Mouse (Mus musculus): Measurements from ENCODE around the gene Usp6nl. TPM values are rescaled to one million over a fixed set of nuclear protein-coding genes. Genes with fewer than 3 reads are reported as not detected.
A peak's percentile ranks its signal among the peaks of the same experiment; 100 is the strongest.

The Usp6nl gene
- 1 to 10 TPM; 5.1 to 6.8 (median 5.5) TPM for total RNA-seq (2022)

DNA sequence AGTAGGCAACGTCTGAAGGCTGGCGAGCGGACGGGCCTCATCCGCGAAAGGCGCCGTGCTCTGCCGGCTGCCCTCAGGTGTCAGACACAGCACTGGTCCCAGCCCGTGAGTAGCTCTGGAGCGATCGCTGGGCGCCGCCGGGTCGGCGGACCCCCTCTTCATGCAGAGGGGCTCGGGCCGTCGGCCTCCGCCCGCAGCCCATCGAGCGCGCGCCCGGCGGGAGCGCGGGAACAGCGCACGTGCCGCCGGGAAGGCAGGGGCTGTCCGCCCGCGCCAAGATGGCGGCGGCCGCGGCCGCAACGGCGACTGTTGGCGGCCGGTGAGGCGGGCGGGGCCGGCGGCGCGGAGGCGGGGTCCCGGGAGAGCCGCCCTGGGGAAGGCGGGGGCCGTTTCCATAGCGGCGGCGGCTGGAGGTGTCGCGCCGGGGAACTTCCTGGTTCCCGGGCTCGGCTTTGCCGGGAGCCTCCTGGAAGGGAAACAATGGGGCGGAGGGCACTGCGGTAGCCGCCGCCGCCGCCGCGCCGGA lies at the start of gene Usp6nl:
Gene Usp6nl, plus strand, starts transcription at position 292 of the 526 bp plus-strand sequence.
- DNase-seq (ENCODE audit: low spot score) = peak; percentile 85

DNA sequence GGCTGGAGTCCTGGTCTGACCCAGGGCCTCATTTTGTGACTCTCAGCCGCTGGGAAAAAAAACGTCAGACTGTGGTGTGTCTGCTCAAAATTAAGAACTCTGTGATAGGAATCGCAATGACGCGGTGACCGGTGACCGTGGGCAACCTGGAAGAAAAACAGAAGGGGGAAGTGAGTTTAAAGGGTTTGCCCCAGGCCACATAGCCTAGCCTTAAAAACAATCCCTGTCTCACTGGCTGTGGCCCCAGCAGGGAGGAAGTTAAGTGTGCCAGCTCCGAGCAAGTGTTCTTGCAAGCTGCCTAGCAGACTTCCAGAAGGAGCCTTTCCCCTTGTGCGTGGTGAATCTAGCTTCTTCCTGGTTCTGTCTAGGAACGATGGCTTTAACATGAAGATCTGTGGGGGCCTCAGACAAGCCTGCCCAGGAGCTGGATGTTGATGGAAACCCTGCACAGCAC lies 49.0 kb upstream of the Usp6nl start:
- DNase-seq (ENCODE audit: low spot score) = peak; percentile 27

DNA sequence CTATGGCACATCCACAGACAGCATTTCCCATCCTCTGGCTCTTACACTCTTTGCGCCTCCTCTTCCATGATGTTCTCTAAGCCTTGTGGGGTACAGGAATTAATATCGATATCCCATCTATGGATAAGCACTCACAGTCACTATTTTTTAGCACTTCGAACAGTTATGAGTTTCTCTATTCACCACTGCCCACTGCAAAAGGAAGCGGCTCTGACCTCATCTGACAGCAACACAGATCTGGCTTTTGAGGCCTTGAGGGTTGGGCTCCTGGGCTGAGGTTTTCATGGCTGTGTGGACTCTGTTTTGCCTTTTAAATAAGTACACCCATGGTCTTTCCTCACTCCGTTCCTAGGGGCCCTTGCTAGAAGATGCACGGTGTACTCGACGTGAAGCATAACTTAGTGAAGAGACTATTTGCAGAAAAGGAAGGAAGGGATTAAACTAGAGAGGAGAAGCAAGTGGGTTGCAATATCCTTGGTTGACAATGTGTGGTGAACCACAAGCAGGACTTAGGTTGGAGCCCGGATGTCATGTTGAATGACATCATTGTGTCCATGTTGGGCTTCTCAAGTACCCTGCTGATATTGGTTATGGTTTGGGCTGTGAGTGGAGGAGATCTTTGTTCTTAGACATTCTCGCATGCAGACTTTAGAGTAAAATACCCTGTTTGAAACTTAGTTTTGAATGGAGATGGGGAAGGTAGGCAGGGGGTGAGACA lies 43.5 kb upstream of the Usp6nl start:
- no peak for DNase-seq (ENCODE audit: low spot score)

GRCm38 (mm10) chr2:6279614-6280301 lies 42.7 kb upstream of the Usp6nl start:
- no peak for DNase-seq (ENCODE audit: low spot score)

- DNase-seq (ENCODE audit: low spot score) = no peak
These were observed 38.9 kb upstream of the Usp6nl start for GRCm38 (mm10) chr2:6283569-6283968.

- DNase-seq (ENCODE audit: low spot score) = no peak
These were observed 37.7 kb upstream of the Usp6nl start for GRCm38 (mm10) chr2:6284784-6285183.

- no peak for DNase-seq (ENCODE audit: low spot score)
These were observed 36.7 kb upstream of the Usp6nl start for GRCm38 (mm10) chr2:6285794-6286193.

DNA sequence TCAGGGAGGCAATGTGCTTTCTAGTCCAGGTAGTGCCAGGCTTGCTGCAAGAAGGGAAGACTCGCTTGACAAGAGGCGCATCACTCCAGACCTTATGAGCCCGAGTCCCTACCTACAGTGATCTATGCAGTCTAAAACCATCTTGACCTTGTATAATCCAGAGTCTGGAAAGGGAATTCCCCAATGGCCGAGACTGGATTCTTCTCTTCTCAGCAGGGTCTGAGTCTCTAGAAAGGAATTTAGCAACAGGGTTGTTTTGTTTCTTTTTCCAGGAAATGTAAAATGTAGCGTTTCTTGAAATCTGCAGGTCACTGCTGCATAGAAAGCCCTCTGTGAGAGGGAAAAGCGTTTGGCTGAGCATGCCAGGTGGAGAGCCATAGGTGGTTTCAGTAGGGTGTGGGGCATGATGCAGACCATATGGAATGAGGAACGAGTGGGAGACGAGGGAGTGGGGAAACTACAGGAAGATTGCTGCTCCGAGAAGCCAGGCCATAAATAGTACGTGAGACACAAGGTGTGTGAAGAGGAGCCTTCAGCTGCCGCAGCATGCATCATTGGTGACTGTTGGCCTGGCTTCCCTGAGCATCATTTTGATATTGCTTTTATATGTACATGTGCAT lies 28.5 kb upstream of the Usp6nl start:
- DNase-seq (ENCODE audit: low spot score) = no peak

- no peak for DNase-seq (ENCODE audit: low spot score)
These were observed 27.4 kb upstream of the Usp6nl start for GRCm38 (mm10) chr2:6294993-6295628.

DNA sequence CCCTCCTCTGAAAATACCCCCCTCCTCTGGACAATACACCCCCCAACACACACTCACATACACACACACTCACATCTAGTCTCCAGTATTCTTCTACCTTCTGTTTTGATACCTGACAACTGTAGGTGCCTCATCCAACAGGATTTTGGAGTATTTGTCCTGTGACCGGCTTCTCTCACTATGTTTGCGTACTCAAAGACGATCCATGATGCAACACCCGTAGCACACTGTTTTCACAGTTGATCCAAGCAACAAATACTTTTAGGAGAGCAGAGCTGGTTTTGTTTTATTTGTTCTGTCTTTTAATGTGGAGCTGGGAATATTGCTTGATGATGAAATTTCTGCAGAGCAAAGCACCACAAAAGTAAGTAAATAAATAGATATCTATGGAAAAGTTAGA lies 17.7 kb upstream of the Usp6nl start:
- DNase-seq (ENCODE audit: low spot score) = no peak

GRCm38 (mm10) chr2:6306861-6307260 lies 15.6 kb upstream of the Usp6nl start:
- DNase-seq (ENCODE audit: low spot score) = no peak

DNA sequence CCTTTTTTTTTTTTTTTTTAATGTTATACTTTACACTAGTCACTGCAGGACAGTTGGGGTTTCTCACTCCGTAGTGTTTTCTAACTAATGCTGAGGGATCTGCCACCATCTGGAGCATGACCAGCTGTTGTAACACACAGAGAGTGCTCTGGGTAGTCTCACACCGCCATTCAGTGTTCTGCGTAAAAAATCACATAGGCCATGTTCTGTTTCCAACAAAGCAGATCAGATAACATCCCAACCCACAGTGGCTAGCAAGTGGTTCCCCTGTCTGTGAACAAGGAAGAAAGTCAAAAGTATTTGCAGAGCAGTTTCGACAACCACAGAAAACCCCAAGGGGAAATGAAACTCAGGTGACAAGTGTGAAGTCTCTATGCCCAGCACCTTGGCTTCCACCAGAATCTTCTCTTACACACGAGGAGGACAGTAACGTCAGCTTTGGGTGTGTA lies 13.1 kb upstream of the Usp6nl start:
- DNase-seq (ENCODE audit: low spot score) = no peak

DNA sequence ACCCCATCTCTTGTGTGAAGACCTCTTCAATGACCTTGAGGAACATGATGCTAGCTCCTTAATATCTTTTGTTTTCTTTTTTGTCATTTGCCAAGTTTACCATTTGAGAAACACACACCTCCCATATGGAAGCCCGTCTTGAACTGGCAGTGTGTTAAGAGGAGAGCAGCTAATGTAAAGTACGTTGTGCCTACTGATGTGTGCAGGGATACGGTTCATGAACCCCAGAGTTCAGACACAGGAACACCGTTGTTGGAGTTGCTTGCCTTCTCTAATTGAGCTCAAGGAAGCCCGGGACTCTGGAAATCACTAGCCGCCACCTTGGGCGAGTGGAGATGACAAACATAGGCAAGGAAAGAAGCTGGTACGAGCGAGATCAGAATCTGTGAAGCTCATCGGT lies 9.7 kb upstream of the Usp6nl start:
- no peak for DNase-seq (ENCODE audit: low spot score)

GRCm38 (mm10) chr2:6313733-6314132 lies 8.7 kb upstream of the Usp6nl start:
- DNase-seq (ENCODE audit: low spot score) = no peak

DNA sequence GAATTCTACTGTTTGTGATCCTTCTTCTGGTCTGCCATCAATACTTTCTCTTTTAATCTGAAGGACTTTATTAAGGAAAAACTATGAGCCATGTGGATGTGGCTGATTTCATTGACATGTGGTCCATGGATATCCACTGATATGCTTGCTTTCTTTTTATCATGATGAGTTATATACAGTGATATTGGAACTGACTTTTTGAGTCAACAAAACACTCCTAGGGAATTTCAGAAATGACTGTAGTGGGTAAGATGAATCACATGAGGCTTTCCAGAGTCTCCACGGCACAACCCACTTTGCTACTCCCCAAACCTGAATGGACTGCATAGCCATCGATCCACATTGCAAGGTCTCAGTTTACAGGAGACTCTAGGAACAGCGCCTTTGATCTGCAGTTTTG lies 2.3 kb upstream of the Usp6nl start:
- no peak for DNase-seq (ENCODE audit: low spot score)

GRCm38 (mm10) chr2:6321769-6322375 lies 595 bp upstream of the Usp6nl start:
- DNase-seq (ENCODE audit: low spot score) = no peak

DNA sequence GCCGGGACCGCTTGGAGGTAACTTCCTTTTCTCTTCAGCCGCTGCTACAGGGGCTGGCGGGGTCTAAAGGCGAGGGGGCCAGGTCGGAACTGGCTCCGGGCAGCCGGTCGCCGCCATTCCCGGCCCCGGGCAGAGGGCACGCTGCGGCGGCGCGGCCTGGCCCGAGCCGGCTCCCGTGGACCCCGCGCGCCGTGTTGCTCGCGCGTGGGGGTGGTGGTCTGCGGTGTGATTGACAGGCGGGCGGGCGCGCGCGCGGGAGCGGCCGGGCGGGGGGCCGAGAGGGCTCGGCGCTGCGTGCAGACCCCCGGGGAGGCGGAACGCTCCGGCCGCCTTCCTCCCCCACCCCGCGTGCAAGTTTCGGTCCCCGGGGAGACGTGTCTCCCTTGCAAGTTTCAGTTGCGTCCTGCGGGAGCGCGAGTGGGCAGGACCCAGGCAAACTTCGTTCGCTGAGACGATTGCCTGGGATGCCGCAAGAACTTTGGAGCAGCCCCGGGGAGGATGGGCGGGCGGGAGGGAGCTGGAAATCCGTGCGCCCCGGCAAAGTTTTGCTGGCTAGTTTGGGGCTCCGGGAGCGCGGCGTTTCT lies 563 bp downstream of the Usp6nl start:
- DNase-seq (ENCODE audit: low spot score) = peak; percentile 49

DNA sequence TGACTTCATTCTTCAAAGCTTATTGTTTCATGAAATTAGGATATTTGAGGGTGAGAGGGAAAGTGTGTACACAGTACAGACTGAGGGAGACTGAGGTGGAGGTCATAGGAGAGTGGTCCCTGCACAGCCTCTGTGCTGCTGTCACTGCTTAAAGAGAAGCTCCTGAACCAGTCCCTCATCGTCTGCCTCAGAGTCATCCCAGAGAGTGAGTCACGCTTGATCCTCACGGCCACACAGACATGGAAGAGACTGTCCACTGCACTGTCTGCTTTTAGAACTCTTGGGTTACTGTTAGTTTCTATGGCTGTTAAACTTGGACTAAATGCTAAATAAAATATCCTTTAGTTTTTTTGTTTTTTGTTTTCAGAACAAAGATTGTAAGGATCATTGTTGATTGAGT lies 3.2 kb downstream of the Usp6nl start:
- no peak for DNase-seq (ENCODE audit: low spot score)

DNA sequence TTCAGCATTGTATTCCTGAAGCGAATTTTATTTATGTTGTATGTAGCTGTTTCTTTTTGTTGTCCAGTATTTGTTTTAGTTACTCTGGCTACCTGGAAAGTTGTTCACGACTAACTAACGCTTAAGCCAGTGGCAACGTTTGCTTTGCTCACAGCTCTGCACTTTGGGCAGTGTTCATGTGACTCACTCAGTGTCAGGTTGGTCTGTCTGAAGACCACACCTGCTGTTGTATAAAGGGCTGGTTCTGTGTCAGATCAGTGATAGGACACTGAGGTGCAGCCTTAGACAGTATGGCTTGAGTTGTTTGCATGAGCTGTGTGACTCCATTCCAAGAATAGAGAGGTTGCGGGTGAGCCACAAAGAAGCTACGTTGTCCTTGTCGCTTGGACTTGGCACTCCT lies 6.5 kb downstream of the Usp6nl start:
- DNase-seq (ENCODE audit: low spot score) = no peak

DNA sequence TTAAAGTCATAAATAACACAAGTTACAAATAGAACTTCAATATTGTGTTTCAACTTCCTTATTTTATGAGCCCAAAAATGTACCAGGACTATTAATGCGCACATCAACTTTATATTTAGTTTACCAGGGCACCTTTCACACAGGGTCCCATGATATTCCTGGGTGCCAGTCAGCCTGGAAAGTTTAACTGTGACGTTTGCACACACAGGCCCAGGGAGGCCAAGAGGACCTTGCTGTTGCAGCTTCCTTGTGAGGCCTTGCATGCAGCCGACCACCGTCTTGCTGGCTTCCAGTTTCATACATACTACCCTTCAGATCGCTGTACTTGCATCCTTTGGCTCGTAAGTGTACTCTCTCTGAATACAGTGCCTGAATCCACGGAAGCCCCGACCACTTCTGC lies 8.3 kb downstream of the Usp6nl start:
- no peak for DNase-seq (ENCODE audit: low spot score)
